ENCODE assay signal across 21 mouse cellular contexts in the genomic region with DNA sequence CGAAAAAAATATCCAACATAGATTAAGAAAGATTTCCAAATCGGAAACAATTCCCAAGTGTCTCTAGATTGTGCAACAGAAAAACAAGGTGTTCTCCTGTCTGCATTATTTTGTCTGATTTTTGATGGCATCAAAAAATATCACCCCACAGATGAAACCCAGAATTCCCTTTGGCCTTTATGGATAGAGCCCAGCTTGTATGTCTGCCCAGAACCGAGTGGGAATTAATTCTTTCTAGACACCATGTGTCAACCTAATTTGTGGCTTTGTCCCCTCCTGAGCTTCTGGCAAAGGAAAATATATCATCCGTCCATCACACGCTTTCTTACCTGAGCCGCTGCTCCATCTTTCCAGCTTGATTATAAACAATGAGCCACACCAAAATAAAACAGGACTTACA.
DNase-seq lines count a peak whose midpoint lies in the region; ATAC-seq lines count a peak whose summit lies in the region.
"Had no signal": no experiment of that assay in that cellular context is flagged by ENCODE, and none has a peak within 500 bp of the region (broad histone marks: within the 10 kb centered on the region; RNA-seq: fewer than 3 reads in every experiment).

No protein-coding gene starts in this region.

- ATAC-seq in cerebellum, adult (ENCODE audit: insufficient number of reproducible peaks, low FRiP score, low TSS enrichment) = peak; percentile 84
- no peak for ATAC-seq in frontal cortex, adult (ENCODE audit: low TSS enrichment)
- ATAC-seq: forebrain, embryonic 15.5 days; intestine, embryonic 16.5 days; midbrain, embryonic 16.5 days had no signal

- no peak for DNase-seq in cerebellum, postnatal 4 days (ENCODE audit: low spot score in 2 of 2)
- peak; percentile 3 for DNase-seq in Muller cell, postnatal 12 days (ENCODE audit: inconsistent ontology term)
- peak; percentile 24 to 38 for DNase-seq in cerebellum, adult 18-20 months
- DNase-seq in cerebellum, postnatal 10 days = peak; percentile 86 to 87
- no peak for DNase-seq in adrenal gland, adult (ENCODE audit: inconsistent age in 2 of 2, low spot score in 1 of 2)
- no peak for DNase-seq in gastrocnemius, postnatal 10 days
- DNase-seq: adrenal gland, postnatal 14 days; embryo, embryonic 11 days; heart, postnatal 14 days; kidney, adult 8-10 months; kidney, postnatal 4 days; layer of hippocampus, adult 9-11 months; right cerebral cortex, adult 18-20 months; spleen, adult 18-20 months; thymus, adult 2 months; thymus, postnatal 4 days had no signal

Comparison
In these comparisons a context has a peak if more than half of its experiments do, and no peak if none do; other contexts are left out.
1. DNase-seq: peak in Muller cell, postnatal 12 days (single experiment), cerebellum, adult 18-20 months (2 of 2) and cerebellum, postnatal 10 days (2 of 2); none in cerebellum, postnatal 4 days (0 of 2), adrenal gland, adult (0 of 2) and gastrocnemius, postnatal 10 days (single experiment).